Mouse (Mus musculus) stomach, postnatal 0 days (tissue): ENCODE results near the gene Khnyn. TPM values are rescaled to one million over a fixed set of nuclear protein-coding genes. Genes with fewer than 3 reads are reported as not detected.
A peak's percentile ranks its signal among the peaks of the same experiment; 100 is the strongest.

Experiments
- ATAC-seq: fragments of 200-750 bp; cut with Nextera tagmentation; 2 replicates; pipeline ENCODE4 v1.8.0; 2017; ENCODE audit not compliant: low FRiP score, low TSS enrichment
- DNase-seq: peaks from one replicate; pipeline ENCODE4 v3.0.0-alpha.2; 2016; ENCODE audit warnings: low spot score
- H3K27ac ChIP-seq: fragments of 300-500 bp; sonication (generic); replicated peaks from 2 replicates; pipeline ENCODE4 v1.5.1; 2014; ENCODE audit warnings: mild to moderate bottlenecking, control low read depth
- H3K27me3 ChIP-seq: fragments of 300-500 bp; sonication (generic); 2 replicates; pipeline ENCODE4 v1.6.1; 2014; ENCODE audit warnings: low read length; ENCODE audit not compliant: control insufficient read depth, insufficient read depth
- H3K36me3 ChIP-seq: fragments of 300-500 bp; sonication (generic); 2 replicates; pipeline ENCODE4 v1.6.1; 2014; ENCODE audit warnings: low read length, mixed read lengths; ENCODE audit not compliant: control insufficient read depth, insufficient read depth
- H3K4me1 ChIP-seq: fragments of 300-500 bp; sonication (generic); replicated peaks from 2 replicates; pipeline ENCODE4 v1.6.1; 2014; ENCODE audit warnings: antibody characterized with exemption; ENCODE audit not compliant: control insufficient read depth, insufficient read depth
- H3K4me2 ChIP-seq: fragments of 300-500 bp; sonication (generic); replicated peaks from 2 replicates; pipeline ENCODE4 v1.6.1; 2014; ENCODE audit warnings: low read depth, mild to moderate bottlenecking, control low read depth, moderate library complexity
- H3K4me3 ChIP-seq: fragments of 300-500 bp; sonication (generic); 2 replicates; pipeline ENCODE4 v1.5.1; 2014; ENCODE audit warnings: low read depth, low read length, control low read depth
- H3K9ac ChIP-seq: fragments of 300-500 bp; sonication (generic); 2 replicates; pipeline ENCODE4 v1.6.1; 2014; ENCODE audit warnings: mild to moderate bottlenecking, low read length, control low read depth, mixed read lengths
- H3K9me3 ChIP-seq: fragments of 300-500 bp; sonication (generic); 2 replicates; pipeline ENCODE4 v1.6.1; 2016; ENCODE audit warnings: low read length; ENCODE audit not compliant: control insufficient read depth
- CTCF ChIP-seq: IDR thresholded peaks from 2 replicates; pipeline ENCODE4 v1.5.1; 2016; ENCODE audit warnings: antibody characterized with exemption, low read depth, mild to moderate bottlenecking, moderate library complexity
- EP300 ChIP-seq: optimal IDR thresholded peaks from 2 replicates; pipeline ENCODE3; 2016; ENCODE audit warnings: antibody characterized with exemption
- WGBS: fragments of 180-500 bp; shearing (Covaris S2); extraction: QIAGEN DNeasy Blood & Tissue Kit; methylation state at CpG from one replicate; pipeline ENCODE4 v1.1.7; 2014; 5-methylcytosine and 5-hydroxymethylcytosine counted together
- polyA plus RNA-seq: library from polyadenylated mRNA; unstranded; fragments of >200 nt; fragmentation: Nextera tagmentation; extraction: Ambion mirVana; gene quantifications from 2 replicates; pipeline ENCODE4 v1.2.1, GENCODE M21; 2015

Khnyn gene
- polyA plus RNA-seq, 1 experiment from 2014 or later = 6.4 TPM

GRCm38 (mm10) chr14:55933586-55933985, 48.8 kb downstream of the Khnyn start:
- Histone ChIP-seq H3K36me3 (no peaks in the 10 kb centered on the region), H3K4me1 (no peaks in the 10 kb centered on the region), H3K9me3 (no peaks in the 10 kb centered on the region), H3K4me2 (no peak overlapping the region), H3K4me3 (no peak overlapping the region), H3K27me3 (no peaks in the 10 kb centered on the region), H3K27ac (no peak overlapping the region), H3K9ac (no peak overlapping the region)
- ATAC-seq (peak; percentile 72), DNase-seq (peak; percentile 18)
- TF ChIP-seq CTCF = no peak
- no peak for TF ChIP-seq EP300
- WGBS = 27% methylated on average over 7 of the region's 7 CpGs

GRCm38 (mm10) chr14:55940070-55940800, 55.5 kb downstream of the Khnyn start:
- peak; percentile 11 for DNase-seq
- TF ChIP-seq CTCF = peak; percentile 47
- no peak for TF ChIP-seq EP300
- no peak for ATAC-seq

GRCm38 (mm10) chr14:55943601-55944000, 58.9 kb downstream of the Khnyn start:
- H3K27me3 ChIP-seq = no peaks in the 10 kb centered on the region
- H3K9me3 ChIP-seq = no peaks in the 10 kb centered on the region
- H3K36me3 ChIP-seq = no peaks in the 10 kb centered on the region
- no peak overlapping the region for H3K9ac ChIP-seq
- no peak overlapping the region for H3K27ac ChIP-seq
- no peak overlapping the region for H3K4me3 ChIP-seq
- no peak overlapping the region for H3K4me2 ChIP-seq
- no peaks in the 10 kb centered on the region for H3K4me1 ChIP-seq
- 74% methylated on average over 11 of the region's 11 CpGs for WGBS
- no peak for TF ChIP-seq CTCF
- no peak for TF ChIP-seq EP300
- DNase-seq (no peak), ATAC-seq (no peak)

More at GRCm38 (mm10) chr14:55940070-55940800, 55.5 kb downstream of the Khnyn start:
- Histone ChIP-seq H3K4me2 (no peak overlapping the region), H3K27me3 (no peaks in the 10 kb centered on the region), H3K27ac (no peak overlapping the region), H3K9me3 (no peaks in the 10 kb centered on the region), H3K9ac (no peak overlapping the region), H3K4me3 (no peak overlapping the region), H3K4me1 (no peaks in the 10 kb centered on the region), H3K36me3 (no peaks in the 10 kb centered on the region)
- WGBS = 21% methylated on average over 7 of the region's 7 CpGs

GRCm38 (mm10) chr14:55944575-55944974, 59.8 kb downstream of the Khnyn start, which contains the start of gene Cma1:
Gene Cma1 (minus strand): TSS chr14:55944675.
- Histone ChIP-seq H3K27me3 (no peaks in the 10 kb centered on the region), H3K9ac (no peak within 1 kb of the TSS), H3K27ac (no peak within 1 kb of the TSS), H3K4me1 (no peaks in the 10 kb centered on the region), H3K36me3 (no peaks in the 10 kb centered on the region), H3K9me3 (no peaks in the 10 kb centered on the region), H3K4me3 (no peak within 1 kb of the TSS), H3K4me2 (no peak within 1 kb of the TSS)
- no peak for TF ChIP-seq EP300
- TF ChIP-seq CTCF = no peak
- ATAC-seq (no peak), DNase-seq (peak; percentile 9)
- WGBS = 85% methylated on average over 4 of the region's 4 CpGs

- ATAC-seq = no peak
- WGBS = 43% methylated on average over 2 of the region's 2 CpGs
Observed at GRCm38 (mm10) chr14:55946269-55946969, 61.7 kb downstream of the Khnyn start.

More at GRCm38 (mm10) chr14:55946269-55946969, 61.7 kb downstream of the Khnyn start:
- no peaks in the 10 kb centered on the region for H3K27me3 ChIP-seq
- no peak overlapping the region for H3K4me2 ChIP-seq
- DNase-seq = peak; percentile 11
- H3K27ac ChIP-seq = no peak overlapping the region
- no peak overlapping the region for H3K4me3 ChIP-seq
- H3K9me3 ChIP-seq = no peaks in the 10 kb centered on the region
- H3K9ac ChIP-seq = no peak overlapping the region
- no peaks in the 10 kb centered on the region for H3K36me3 ChIP-seq
- TF ChIP-seq EP300 (no peak), CTCF (no peak)
- H3K4me1 ChIP-seq = no peaks in the 10 kb centered on the region

Other genes starting within 250 kb of the Khnyn start
- gene Ipo4, start 249.0 kb upstream of the Khnyn start, polyA plus RNA-seq = 28.8 and 38.3 TPM in 2 replicates
- 1.2 and 1.3 TPM in 2 replicates for gene Gm49378, start 247.1 kb upstream of the Khnyn start, polyA plus RNA-seq
- 71.7 and 75.6 TPM in 2 replicates for gene Tm9sf1, start 241.1 kb upstream of the Khnyn start, polyA plus RNA-seq
- 0.46 and 0.57 TPM in 2 replicates for gene Tssk4, start 234.8 kb upstream of the Khnyn start, polyA plus RNA-seq
- 46.5 and 50.6 TPM in 2 replicates for gene Mdp1, start 224.4 kb upstream of the Khnyn start, polyA plus RNA-seq
- 24.8 and 26.8 TPM in 2 replicates for gene Gmpr2, start 213.0 kb upstream of the Khnyn start, polyA plus RNA-seq
- 402 and 425 TPM in 2 replicates for gene Nedd8, start 212.8 kb upstream of the Khnyn start, polyA plus RNA-seq
- gene Tinf2, start 203.1 kb upstream of the Khnyn start, polyA plus RNA-seq = 17.5 and 17.8 TPM in 2 replicates
- 79.0 and 80.6 TPM in 2 replicates for gene Tgm1, start 171.0 kb upstream of the Khnyn start, polyA plus RNA-seq
- gene Rabggta, start 162.7 kb upstream of the Khnyn start, polyA plus RNA-seq = 25.7 and 27.3 TPM in 2 replicates
- 92.3 and 99.5 TPM in 2 replicates for gene Dhrs1, start 139.3 kb upstream of the Khnyn start, polyA plus RNA-seq
- gene Nop9, start 139.3 kb upstream of the Khnyn start, polyA plus RNA-seq = 16.8 and 19.8 TPM in 2 replicates
- gene Cideb, start 126.5 kb upstream of the Khnyn start, polyA plus RNA-seq = 12.3 and 13.6 TPM in 2 replicates
- 3.2 and 3.8 TPM in 2 replicates for gene Ltb4r2, start 123.5 kb upstream of the Khnyn start, polyA plus RNA-seq
- gene Ltb4r1, start 119.0 kb upstream of the Khnyn start, polyA plus RNA-seq = 1.8 TPM in 2 replicates
- gene Adcy4, start 100.9 kb upstream of the Khnyn start, polyA plus RNA-seq = 2.3 and 2.5 TPM in 2 replicates
- 8.7 and 13.2 TPM in 2 replicates for gene Ripk3, start 96.1 kb upstream of the Khnyn start, polyA plus RNA-seq
- 11.2 and 12.5 TPM in 2 replicates for gene Nfatc4, start 61.8 kb upstream of the Khnyn start, polyA plus RNA-seq
- 2.8 and 3.2 TPM in 2 replicates for gene Nynrin, start 30.9 kb upstream of the Khnyn start, polyA plus RNA-seq
- 0.56 and 0.65 TPM in 2 replicates for gene Cbln3, start 555 bp upstream of the Khnyn start, polyA plus RNA-seq
- gene Sdr39u1, start 15.3 kb downstream of the Khnyn start, polyA plus RNA-seq = 48.4 and 52.0 TPM in 2 replicates
- 15.4 and 17.5 TPM in 2 replicates for gene Cma1, start 59.7 kb downstream of the Khnyn start, polyA plus RNA-seq
- 0.23 TPM in 1 of 2 replicates, not detected in the other for gene Cma2, start 66.0 kb downstream of the Khnyn start, polyA plus RNA-seq
- gene Mcpt1, start 133.0 kb downstream of the Khnyn start, polyA plus RNA-seq = 0.13 TPM in 1 of 2 replicates, not detected in the other
- gene Mcpt9, start 145.5 kb downstream of the Khnyn start, polyA plus RNA-seq = not detected in 2 replicates
- 1.7 and 1.8 TPM in 2 replicates for gene Mcpt2, start 157.1 kb downstream of the Khnyn start, polyA plus RNA-seq
- 3.7 TPM in 2 replicates for gene Mcpt4, start 177.4 kb downstream of the Khnyn start, polyA plus RNA-seq
- gene Mcpt8, start 200.3 kb downstream of the Khnyn start, polyA plus RNA-seq = 0.16 and 0.30 TPM in 2 replicates
- 0.13 and 0.18 TPM in 2 replicates for gene Ctsg, start 217.6 kb downstream of the Khnyn start, polyA plus RNA-seq
- gene Gzme, start 235.7 kb downstream of the Khnyn start, polyA plus RNA-seq = not detected in 2 replicates
- gene Gzmd, start 247.7 kb downstream of the Khnyn start, polyA plus RNA-seq = not detected in 2 replicates